Mouse (Mus musculus) embryonic stem cell, embryonic (primary cell): ENCODE results near the gene Dact2.

Experiments
- CTCF ChIA-PET, 4 experiments: fragments of 300-600 bp in 2 of 4; fragments of 350-600 bp in 2 of 4; sonication (Branson Sonifier 250); formaldehyde crosslinking; loops; one replicate each; lab custom pipeline; 2022; ENCODE audit warnings: inconsistent platforms in 2 of 4; lab: Charles Lee
- POLR2A ChIA-PET, 4 experiments: fragments of 300-600 bp in 2 of 4; fragments of 350-600 bp in 2 of 4; sonication (Branson Sonifier 250); formaldehyde crosslinking; loops; one replicate each; lab custom pipeline; 2022; ENCODE audit warnings: antibody characterized with exemption in 4 of 4, inconsistent platforms in 1 of 4; lab: Charles Lee

Gene Dact2

DNA sequence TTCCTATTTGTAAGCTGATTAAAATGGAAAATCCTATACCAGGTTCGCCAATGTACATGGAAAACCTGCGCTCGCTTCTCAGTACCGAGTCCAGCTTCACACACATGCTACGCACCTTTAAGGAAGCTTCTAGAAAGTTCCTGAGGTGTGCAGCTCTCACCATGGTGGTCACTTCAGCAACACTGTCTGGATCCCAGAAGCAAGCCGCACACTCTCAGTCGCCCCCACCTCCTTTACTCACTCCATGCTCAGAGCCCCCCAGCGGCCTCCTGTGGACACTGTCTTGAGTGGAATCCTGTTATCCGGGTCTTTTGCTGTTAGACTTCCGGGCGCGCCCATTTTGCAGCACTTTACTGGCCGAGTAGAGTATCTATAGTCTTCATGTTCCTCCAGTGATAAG lies at the start of gene Dact2:
Gene Dact2, minus strand, starts transcription at position 244 of the 400 bp plus-strand sequence.
- POLR2A ChIA-PET, result interaction anchor here (0.5 to 10.4 kb wide), 42 partner anchors 10 to 1195 kb away, joined by 3 to 132 read pairs (median 6); partner anchors contain the start of genes 1600012H06Rik (in 1 of the 4) and Wdr27 (in 1 of the 4)
- CTCF ChIA-PET, result interaction anchor here (0.6 to 5.5 kb wide), 16 partner anchors 10 to 314 kb away, joined by 3 to 96 read pairs (median 4); no protein-coding TSS in a partner anchor

DNA sequence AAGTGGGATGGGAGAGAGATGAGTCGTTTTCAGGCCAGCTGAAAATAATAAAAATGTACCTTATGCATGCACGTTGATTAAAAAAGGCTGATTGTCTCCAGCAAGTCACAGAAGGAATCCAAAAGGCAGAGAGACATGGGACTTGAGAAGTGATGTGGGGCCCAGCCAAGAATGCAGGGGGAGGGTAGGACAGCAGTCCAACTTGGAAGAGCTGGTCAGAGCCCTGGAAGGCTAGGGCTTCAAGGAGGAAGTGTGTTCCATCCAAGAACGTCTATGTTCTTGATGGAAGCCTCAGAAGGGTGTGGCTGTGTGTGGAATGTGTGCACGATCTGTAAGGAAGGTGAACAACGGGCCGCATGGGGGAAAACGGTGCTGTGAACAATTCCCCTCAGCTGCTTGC lies 48.4 kb upstream of the Dact2 start:
- ChIA-PET POLR2A (interaction anchor here in 2 of 4 experiments (0.6 kb wide), 2 partner anchors 10 to 34 kb away, joined by 3 to 5 read pairs; no protein-coding TSS in a partner anchor), CTCF (interaction anchor here in 1 of 4 experiments (1.3 kb wide), 1 partner anchor 36 kb away, joined by 3 read pairs; no protein-coding TSS in a partner anchor)

DNA sequence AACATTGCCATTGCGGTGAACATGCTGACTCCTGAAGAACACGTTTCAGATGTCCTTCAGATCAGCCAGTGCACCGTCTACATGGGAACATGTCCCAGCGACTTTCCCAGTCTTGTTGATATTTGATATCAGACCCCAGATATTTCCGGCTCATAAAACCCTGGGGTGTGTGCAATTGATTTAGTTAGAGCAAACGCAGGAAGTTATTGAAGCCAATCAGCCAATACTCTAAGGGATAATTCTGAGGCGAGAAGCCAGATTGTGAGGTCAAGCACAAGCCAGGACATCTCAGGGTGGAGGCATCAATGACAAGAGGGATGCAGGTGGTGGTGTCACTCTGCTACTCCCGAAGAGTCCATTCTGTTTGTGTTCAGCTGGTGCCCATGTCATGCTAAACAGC lies 46.3 kb upstream of the Dact2 start:
- ChIA-PET CTCF (no interaction called here), POLR2A (no interaction called here)

DNA sequence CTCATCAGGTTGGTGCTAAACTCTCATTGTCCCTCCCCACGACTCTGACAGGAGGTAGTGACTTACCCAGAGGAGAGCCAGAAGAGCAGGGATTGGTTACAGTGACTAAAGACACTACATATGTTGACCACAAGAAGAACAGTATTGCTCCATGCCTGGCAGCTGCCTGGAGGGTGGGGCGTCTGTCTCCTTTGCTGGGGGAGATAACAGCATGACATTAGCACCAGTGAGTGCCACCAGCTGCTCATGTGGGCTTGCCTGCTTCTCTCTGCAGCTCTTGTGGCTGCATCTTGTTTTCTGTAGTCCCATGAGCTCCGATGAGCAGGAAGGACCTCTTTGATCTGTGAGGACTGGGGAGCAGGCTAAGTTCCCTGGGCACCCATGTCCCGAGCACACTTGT lies 45.5 kb upstream of the Dact2 start:
- CTCF ChIA-PET, result no interaction called here
- POLR2A ChIA-PET, result no interaction called here

DNA sequence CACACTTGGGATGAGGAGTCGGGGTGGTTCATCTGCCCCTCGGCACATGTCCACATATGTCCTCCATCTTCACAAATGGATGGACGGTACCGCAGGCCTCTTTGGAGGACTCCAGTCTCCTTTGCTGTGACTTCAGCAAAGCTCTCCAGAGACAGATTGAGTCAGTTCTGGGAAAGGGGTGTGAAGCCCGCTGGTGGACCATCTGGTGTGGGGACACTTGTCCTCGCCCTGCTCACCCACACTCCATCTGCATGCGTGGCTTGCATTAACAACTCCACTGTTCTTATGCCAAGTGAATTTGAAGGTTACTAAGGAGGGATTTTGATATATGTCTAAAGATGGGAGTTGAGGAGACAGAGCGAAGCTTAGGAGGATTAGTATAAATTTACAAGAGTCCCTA lies 43.8 kb upstream of the Dact2 start:
- CTCF ChIA-PET, result no interaction called here
- POLR2A ChIA-PET, result no interaction called here

DNA sequence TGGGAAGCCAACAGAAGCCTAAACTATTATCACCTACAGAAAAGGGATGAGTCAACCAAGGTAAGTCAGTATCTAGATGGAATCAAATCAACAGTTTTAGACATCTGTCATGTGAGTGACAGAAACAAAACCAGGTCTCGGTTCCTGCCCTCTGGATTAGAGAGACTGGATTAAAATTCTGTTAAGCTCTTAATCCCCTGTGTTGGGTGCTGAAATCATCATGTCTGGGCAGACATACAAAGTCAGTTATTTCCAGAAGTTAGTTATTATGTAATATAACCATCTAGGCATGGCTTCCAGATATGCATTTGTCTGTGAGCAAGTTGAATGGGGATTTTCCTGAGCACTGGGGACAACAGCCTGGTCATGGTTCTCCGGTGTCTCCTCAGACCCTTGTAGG lies 42.2 kb upstream of the Dact2 start:
- ChIA-PET POLR2A (interaction anchor here in 1 of 4 experiments (1.5 kb wide), 1 partner anchor 42 kb away, joined by 3 read pairs; the partner anchor contains the start of gene Dact2), CTCF (interaction anchor here in 1 of 4 experiments (1.3 kb wide), 1 partner anchor 10 kb away, joined by 3 read pairs; no protein-coding TSS in a partner anchor)

DNA sequence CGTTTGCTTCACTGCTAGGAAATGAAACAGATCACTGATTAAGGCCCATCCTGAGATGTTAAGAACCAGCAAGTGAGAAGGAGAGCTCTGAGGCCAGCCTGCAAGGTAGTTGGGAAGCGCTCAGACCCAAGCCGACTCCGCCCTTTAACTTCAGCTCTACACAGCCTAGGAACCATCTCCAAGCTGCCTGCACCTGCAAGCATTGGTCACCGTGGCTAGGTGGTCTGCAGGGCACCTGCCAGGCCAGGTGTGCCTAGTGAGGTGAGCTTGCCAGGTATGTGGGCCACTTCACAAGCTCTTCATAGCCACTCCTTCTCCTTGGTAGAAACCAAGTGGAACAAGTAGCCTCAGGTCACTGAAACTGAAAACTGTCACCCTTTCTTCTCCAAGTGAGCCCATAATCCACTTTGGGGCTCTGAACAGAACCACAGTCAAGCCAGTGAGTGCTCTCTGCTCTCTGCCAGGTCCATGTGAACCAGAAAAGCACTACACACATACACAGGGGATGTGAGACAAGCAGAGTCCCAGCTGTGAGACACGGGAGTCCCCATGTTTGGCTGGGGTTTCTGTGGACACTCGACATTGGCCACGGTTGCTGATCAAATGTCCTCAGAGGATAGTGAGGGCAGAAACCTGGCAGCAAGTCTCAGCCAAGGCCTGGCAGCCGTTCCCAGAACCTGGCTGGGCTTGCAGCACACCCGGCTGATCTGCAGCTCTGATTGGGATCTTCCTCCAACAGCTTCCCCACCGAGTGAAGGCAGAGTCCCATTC lies 40.3 kb upstream of the Dact2 start:
- ChIA-PET POLR2A (interaction anchor here in 1 of 4 experiments (1.1 kb wide), 1 partner anchor 9 kb away, joined by 3 read pairs; no protein-coding TSS in a partner anchor), CTCF (no interaction called here)

DNA sequence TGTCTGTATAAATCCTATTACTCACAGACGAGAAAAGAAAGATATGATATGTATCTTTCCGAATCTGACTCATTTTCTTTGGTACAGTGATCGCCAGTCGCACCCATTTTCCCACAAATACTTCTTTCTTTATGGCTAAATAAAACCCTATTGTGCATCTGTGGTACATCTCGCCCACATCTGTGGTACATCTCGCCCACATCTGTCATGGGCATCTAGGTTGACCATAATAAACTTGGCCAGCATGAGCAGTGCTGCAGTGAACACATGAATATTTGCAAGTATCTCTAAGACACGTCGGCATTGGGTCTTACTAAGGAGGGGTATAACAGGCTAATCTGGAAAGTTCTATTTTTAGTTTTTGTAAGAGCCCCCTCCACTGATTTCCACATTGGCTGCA lies 38.5 kb upstream of the Dact2 start:
- POLR2A ChIA-PET, result no interaction called here
- CTCF ChIA-PET, result no interaction called here

DNA sequence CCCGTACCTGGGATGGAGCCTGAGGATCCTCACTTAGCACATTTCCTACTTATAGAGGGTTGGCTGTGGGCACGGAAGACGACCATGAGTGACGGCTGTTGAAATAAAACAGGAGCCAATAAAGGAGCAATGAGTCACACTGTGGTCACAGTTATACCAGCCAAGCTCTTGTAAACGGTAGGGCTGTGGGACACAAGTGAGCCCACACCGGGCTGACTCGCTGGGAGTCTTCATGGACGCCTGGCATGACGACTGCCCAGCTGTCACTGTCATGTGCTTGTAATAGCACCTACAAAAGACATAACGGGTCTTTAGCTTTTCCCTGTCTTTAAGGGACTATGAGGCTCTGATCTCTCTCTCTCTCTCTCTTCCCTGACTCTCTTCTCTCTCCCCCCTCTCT lies 35.9 kb upstream of the Dact2 start:
- POLR2A ChIA-PET, result no interaction called here
- CTCF ChIA-PET, result no interaction called here

DNA sequence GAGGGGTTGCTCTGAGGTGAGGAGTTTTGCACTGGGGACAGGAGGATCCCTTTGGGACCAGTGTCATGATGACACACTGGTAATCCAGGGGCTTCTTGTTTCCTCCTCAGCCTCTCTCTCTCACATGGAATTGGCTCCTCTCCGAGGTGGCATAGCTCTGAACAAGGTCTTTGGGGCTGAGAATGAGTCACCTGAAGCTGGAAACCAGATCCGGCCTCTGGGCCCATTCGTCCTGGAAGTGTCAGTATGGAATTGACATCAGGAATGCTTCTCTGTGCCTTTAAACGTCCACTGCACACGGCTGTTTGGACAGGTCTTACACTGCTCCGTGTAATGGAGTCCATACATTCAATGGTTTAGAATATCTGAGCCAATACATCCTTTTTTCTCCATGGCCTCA lies 33.0 kb upstream of the Dact2 start:
- ChIA-PET CTCF (no interaction called here), POLR2A (no interaction called here)

DNA sequence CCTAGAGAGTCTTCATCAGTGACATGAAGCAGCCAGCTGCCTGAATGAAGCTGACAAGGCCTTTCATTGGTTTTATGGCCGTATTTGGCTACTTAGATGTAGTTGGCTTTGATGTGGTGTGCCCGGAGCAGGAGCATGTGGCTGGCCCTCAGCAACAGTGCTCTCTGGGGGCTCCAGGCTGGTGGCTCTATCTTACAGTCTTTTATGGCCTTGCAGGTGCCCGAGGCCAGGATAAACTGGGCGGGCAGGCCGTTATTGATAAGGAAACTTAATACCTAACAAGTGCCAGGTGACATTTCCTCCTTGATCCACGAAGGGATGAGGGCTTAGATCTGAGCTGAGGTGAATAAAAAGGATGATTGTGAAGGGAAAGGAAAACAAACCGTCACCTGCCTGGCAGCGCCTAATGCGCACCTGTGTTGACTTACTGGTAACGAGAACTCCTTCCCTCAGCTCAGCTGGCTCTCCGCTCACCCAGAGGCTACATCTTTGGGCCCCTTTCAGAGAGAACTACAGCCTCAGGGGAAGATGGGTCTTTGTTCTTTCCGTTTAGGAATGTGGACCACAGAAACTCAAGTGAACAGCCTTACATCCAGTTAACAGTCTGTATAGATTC lies 30.8 kb upstream of the Dact2 start:
- CTCF ChIA-PET, result interaction anchor here in 3 of 4 experiments (0.9 to 1.9 kb wide), 5 partner anchors 11 to 286 kb away, joined by 3 to 8 read pairs (median 4); no protein-coding TSS in a partner anchor
- POLR2A ChIA-PET, result interaction anchor here in 1 of 4 experiments (1.2 kb wide), 1 partner anchor 9 kb away, joined by 3 read pairs; no protein-coding TSS in a partner anchor

DNA sequence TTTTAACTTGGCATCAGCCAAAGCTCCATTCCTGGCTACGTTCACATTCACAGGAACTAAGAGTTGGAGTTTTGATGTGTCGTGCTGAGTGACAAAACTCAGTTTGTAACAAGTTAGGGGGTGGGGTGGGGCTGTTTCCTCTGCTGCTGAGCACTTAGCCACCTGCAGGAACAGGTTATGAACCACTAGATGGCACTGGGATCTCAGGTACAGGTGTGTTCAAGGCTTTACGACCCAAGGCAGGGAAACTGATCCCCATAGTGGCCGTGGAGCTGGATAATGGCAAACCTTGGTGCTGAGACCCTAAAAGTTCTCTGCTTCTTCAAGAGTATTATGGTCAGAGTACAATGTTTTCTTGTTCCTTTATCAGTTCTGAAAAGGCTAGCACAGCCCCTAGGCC lies 29.6 kb upstream of the Dact2 start:
- CTCF ChIA-PET, result interaction anchor here in 3 of 4 experiments (0.6 to 3.4 kb wide), 9 partner anchors 55 to 673 kb away, joined by 3 to 26 read pairs (median 5); no protein-coding TSS in a partner anchor
- POLR2A ChIA-PET, result no interaction called here

DNA sequence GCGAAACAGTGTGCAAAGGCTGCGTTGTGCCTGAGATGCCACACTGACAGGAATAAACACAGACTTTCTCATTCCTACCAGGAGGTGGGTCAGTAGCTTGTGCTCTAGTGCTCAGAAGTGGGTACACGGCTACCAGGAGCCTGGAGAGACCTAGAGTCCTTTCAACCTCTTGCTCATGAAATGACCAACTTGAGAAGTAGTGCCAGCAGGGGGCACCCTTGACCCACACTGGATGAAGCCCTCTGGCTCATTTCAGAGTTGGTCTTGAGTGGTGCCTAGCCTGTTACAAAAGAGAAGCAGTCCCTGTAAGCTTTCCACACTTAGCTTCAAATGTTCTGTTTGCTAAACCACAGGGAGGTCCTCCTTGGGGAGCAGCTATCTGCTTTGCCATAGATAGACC lies 28.5 kb upstream of the Dact2 start:
- ChIA-PET POLR2A (no interaction called here), CTCF (interaction anchor here (0.6 to 3.4 kb wide), 17 partner anchors 13 to 674 kb away, joined by 3 to 26 read pairs (median 4); no protein-coding TSS in a partner anchor)

DNA sequence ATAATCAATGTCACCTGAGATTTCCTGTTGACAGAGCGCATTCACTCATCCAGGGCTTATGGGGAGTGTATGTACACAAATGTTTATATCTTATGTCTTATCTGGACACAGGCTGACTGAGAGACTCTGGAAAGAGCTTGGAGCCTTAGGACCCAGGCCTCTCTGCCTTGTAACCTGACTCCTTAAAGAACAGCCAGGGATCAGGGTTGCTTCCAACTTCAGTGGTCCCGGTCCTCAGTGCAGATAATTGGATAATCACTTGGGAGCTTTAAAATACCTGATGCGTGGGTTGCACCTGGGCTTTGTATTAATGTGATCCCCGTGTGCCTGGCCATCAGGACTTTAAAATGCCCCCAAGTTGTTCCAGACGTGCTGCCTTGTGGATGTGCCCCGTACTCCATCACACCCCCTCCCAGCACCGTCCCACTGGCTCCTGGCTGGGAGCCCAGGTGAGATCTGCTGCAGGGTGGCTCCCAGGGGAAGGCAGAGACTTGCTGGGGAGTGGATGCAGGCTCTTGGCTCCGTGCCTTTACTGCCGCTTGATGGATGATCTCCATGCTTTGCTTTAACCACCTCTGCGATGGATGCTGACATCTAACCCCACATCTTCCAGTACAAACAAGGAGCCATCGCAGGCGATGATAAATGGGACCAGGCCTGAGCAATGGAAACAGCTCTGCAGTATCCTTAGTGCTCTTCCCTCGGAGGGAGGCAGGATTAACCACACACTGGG lies 26.8 kb upstream of the Dact2 start:
- ChIA-PET CTCF (interaction anchor here (0.6 to 3.4 kb wide), 10 partner anchors 9 to 293 kb away, joined by 3 to 26 read pairs (median 4); no protein-coding TSS in a partner anchor), POLR2A (no interaction called here)

DNA sequence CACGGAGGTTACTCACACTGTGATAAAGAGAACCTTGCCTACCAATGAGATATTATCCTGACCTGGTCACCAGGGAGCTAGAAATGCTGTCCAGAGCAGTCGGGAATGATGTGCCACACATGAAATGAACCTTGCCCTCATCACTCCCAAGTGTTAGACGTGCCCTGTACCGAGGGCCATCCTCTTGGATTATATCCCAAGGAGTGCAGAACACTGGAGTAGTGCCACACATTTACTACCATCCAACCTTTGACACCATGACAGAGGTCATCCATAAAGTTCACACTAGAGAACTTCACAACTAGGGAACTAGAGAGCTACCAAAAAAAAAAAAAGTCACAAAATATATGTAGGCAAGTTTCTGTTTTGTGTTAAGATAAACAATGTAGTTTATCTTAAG lies 24.3 kb upstream of the Dact2 start:
- ChIA-PET CTCF (interaction anchor here in 2 of 4 experiments (0.5 to 1.5 kb wide), 4 partner anchors 25 to 664 kb away, joined by 3 to 4 read pairs (median 4); partner anchors contain the start of gene Dact2 (in 1 of the 2)), POLR2A (interaction anchor here in 2 of 4 experiments (0.6 to 1.3 kb wide), 3 partner anchors 10 to 33 kb away, joined by 3 to 4 read pairs (median 3); no protein-coding TSS in a partner anchor)

DNA sequence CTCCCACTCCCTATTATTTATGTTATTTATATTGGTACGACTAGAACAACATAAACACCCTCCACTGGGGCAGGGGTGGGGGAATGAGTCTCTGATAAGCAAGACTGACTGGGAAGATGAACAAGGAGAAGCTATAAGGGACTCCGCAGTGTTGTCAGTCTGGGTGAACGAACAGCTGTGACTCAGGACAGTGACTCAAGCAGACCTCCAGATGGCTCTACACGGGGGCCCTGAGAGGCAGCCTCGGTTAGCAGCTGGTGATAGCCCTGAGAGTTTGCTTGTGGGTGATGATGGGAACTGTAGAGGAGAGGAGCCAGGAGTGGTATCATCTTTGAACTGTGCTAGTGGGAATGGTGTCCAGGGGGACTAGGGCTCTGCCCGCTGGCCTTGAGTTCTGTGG lies 23.5 kb upstream of the Dact2 start:
- CTCF ChIA-PET, result interaction anchor here in 1 of 4 experiments (1.1 to 1.5 kb wide), 3 partner anchors 24 to 289 kb away, joined by 3 to 4 read pairs (median 4); partner anchors contain the start of gene Dact2

DNA sequence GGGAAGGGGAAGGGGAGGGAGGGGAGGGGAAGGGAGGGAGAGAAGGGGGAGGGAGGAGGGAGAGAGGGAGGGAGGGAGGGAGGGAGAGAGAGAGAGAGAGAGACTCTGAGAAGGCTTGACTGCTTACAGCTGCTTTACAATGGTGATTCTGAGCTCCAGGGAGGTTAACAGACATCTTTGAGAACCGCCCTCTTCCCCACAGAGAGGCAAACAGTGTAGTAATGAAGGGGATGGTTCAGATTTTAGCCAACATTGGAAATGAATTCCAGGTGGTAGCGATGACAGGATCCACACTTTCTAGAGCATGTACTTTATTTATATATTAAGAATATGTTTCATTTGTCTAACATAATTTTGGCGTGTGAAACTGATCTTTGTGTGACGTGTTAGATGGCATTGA lies 22.7 kb upstream of the Dact2 start:
- ChIA-PET CTCF (interaction anchor here in 1 of 4 experiments (1.5 kb wide), 1 partner anchor 90 kb away, joined by 3 read pairs; no protein-coding TSS in a partner anchor), POLR2A (no interaction called here)

More for the DNA sequence above, 23.5 kb upstream of the Dact2 start:
- POLR2A ChIA-PET, result no interaction called here

DNA sequence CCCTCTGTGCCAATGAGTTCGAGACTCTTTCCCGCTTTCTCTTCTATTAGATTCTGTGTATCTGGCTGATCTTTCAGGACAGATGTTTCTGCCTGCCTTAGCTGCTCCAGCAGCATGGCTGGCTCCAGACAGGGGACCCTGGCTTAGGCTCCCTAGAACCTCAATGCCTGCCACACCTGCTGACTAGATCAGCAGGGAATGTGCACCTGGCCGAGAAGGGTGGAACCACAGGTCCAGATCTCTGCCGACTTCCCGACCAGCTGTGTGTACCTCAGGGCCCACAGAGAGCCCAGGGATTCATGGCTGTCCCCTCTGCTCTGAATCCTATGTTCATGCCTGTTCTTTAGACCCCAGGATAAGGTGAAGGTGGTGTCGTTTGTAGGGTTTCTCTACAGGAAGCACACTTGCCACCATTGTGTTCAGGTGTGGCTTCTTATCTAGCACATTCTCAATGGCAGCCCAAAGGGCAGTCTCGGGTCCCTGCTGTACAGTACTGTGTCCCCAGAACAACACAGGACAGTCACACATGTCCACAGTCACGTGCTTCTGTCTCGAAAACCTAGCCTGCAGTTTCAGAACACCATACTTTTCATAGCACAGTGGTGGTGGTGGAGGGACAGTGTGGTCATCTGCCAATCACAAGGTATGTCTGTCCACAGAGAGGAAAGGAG lies 22.0 kb upstream of the Dact2 start:
- CTCF ChIA-PET, result no interaction called here
- POLR2A ChIA-PET, result no interaction called here
